Mouse (Mus musculus) MEL (cell line): ENCODE data around the gene Phf21a. TPM values are rescaled to one million over a fixed set of nuclear protein-coding genes. Genes with fewer than 3 reads are reported as not detected.
A peak's percentile ranks its signal among the peaks of the same experiment; 100 is the strongest.

Source experiments
- DNase-seq: peaks from one replicate; pipeline ENCODE4 v3.0.0; 2011; ENCODE audit warnings: low read depth, low spot score
- H3K27ac ChIP-seq: 2 replicates; pipeline ENCODE4 v1.5.1; 2012; ENCODE audit warnings: low read depth, mild to moderate bottlenecking, control low read depth, low read length, moderate library complexity; ENCODE audit not compliant: control insufficient read depth
- H3K27me3 ChIP-seq, 2 experiments: fragments of 150-350 bp in 1 of 2; sonication (generic) in 1 of 2; 2 replicates each; pipeline ENCODE4 v1.6.1; 2012; ENCODE audit warnings: low read length in 2 of 2, mild to moderate bottlenecking in 2 of 2, improper control_type of control experiment in 1 of 2, moderate library complexity in 1 of 2; ENCODE audit not compliant: insufficient read depth in 2 of 2, control insufficient read depth in 1 of 2
- H3K36me3 ChIP-seq, 2 experiments: 2 replicates each; pipeline ENCODE4 v1.6.1; 2012 to 2014; ENCODE audit warnings: low read length in 2 of 2, improper control_type of control experiment in 1 of 2, inconsistent platforms in 1 of 2, mild to moderate bottlenecking in 1 of 2; ENCODE audit not compliant: insufficient read depth in 2 of 2, control insufficient read depth in 1 of 2
- H3K4me1 ChIP-seq, 2 experiments: fragments of 150-350 bp in 1 of 2; sonication (generic) in 1 of 2; 2 replicates each; pipeline ENCODE4 v1.6.1; 2012; ENCODE audit warnings: low read length in 2 of 2, improper control_type of control experiment in 1 of 2, mild to moderate bottlenecking in 1 of 2; ENCODE audit not compliant: insufficient read depth in 2 of 2, control insufficient read depth in 1 of 2
- H3K4me3 ChIP-seq, 2 experiments: fragments of 150-350 bp in 1 of 2; sonication (generic) in 1 of 2; 2 replicates each; pipeline ENCODE4 v1.5.1; 2012; ENCODE audit warnings: low read depth in 2 of 2, low read length in 2 of 2, mild to moderate bottlenecking in 2 of 2, moderate library complexity in 2 of 2, control low read depth in 1 of 2, improper control_type of control experiment in 1 of 2; ENCODE audit not compliant: control insufficient read depth in 1 of 2, insufficient read depth in 1 of 2
- H3K79me2 ChIP-seq: 2 replicates; pipeline ENCODE4 v1.6.1; 2012; ENCODE audit warnings: mild to moderate bottlenecking, low read length, moderate library complexity; ENCODE audit not compliant: control insufficient read depth, poor library complexity, insufficient read depth
- H3K9ac ChIP-seq: 2 replicates; pipeline ENCODE4 v1.6.1; 2012; ENCODE audit warnings: low read depth, mild to moderate bottlenecking, control low read depth, low read length, moderate library complexity; ENCODE audit not compliant: control insufficient read depth, poor library complexity, severe bottlenecking
- H3K9me3 ChIP-seq: fragments of 150-350 bp; sonication (generic); replicated peaks from 2 replicates; pipeline ENCODE4 v1.6.1; 2012; ENCODE audit warnings: mild to moderate bottlenecking, low read length, improper control_type of control experiment, moderate library complexity; ENCODE audit not compliant: insufficient read depth
- CHD1 ChIP-seq: IDR thresholded peaks from 2 replicates; pipeline ENCODE4 v1.6.1; 2012; ENCODE audit warnings: low read depth, mild to moderate bottlenecking, inconsistent platforms, low read length, improper control_type of control experiment
- CHD2 ChIP-seq: IDR thresholded peaks from 2 replicates; pipeline ENCODE4 v1.6.1; 2011; ENCODE audit warnings: low read length, improper control_type of control experiment
- CTCF ChIP-seq, 3 experiments: IDR thresholded peaks in 2 of 3; conservative IDR thresholded peaks in 1 of 3; 2 replicates each; pipeline ENCODE4 v1.5.1; 2011 to 2012; ENCODE audit warnings: low read length in 3 of 3, low read depth in 2 of 3, mild to moderate bottlenecking in 2 of 3, improper control_type of control experiment in 1 of 3, inconsistent platforms in 1 of 3, mixed read lengths in 1 of 3, moderate library complexity in 1 of 3; ENCODE audit not compliant: control insufficient read depth in 1 of 3, insufficient read depth in 1 of 3, poor library complexity in 1 of 3, severe bottlenecking in 1 of 3
- E2F4 ChIP-seq: IDR thresholded peaks from 2 replicates; pipeline ENCODE4 v1.6.1; 2011; ENCODE audit warnings: low read depth, low read length, improper control_type of control experiment, borderline replicate concordance
- ELF1 ChIP-seq: IDR thresholded peaks from 2 replicates; pipeline ENCODE4 v1.6.1; 2014; ENCODE audit warnings: low read depth, mild to moderate bottlenecking, inconsistent platforms, low read length, improper control_type of control experiment, moderate library complexity
- EP300 ChIP-seq, 2 experiments: IDR thresholded peaks; 2 replicates each; pipeline ENCODE4 v1.6.1; 2011; ENCODE audit warnings: improper control_type of control experiment in 2 of 2, low read length in 2 of 2, low read depth in 1 of 2, mild to moderate bottlenecking in 1 of 2
- ETS1 ChIP-seq: IDR thresholded peaks from 2 replicates; pipeline ENCODE4 v1.6.1; 2012; ENCODE audit warnings: low read depth, mild to moderate bottlenecking, inconsistent platforms, low read length, improper control_type of control experiment, moderate library complexity
- GATA1 ChIP-seq: IDR thresholded peaks from 2 replicates; pipeline ENCODE4 v1.6.1; 2011; ENCODE audit warnings: low read depth, low read length, improper control_type of control experiment
- MAFK ChIP-seq: IDR thresholded peaks from 2 replicates; pipeline ENCODE4 v1.6.1; 2011; ENCODE audit warnings: low read depth, mild to moderate bottlenecking, low read length, improper control_type of control experiment, borderline replicate concordance
- MAX ChIP-seq: IDR thresholded peaks from 2 replicates; pipeline ENCODE4 v1.6.1; 2011; ENCODE audit warnings: low read length, improper control_type of control experiment
- MXI1 ChIP-seq: IDR thresholded peaks from 2 replicates; pipeline ENCODE4 v1.6.1; 2011; ENCODE audit warnings: mild to moderate bottlenecking, low read depth, low read length, improper control_type of control experiment
- NELFE ChIP-seq: IDR thresholded peaks from 2 replicates; pipeline ENCODE4 v1.6.1; 2011; ENCODE audit warnings: low read depth, low read length, improper control_type of control experiment
- NRF1 ChIP-seq: IDR thresholded peaks from 2 replicates; pipeline ENCODE4 v1.6.1; 2014; ENCODE audit warnings: low read depth, mild to moderate bottlenecking, inconsistent platforms, low read length, improper control_type of control experiment, moderate library complexity; ENCODE audit not compliant: poor library complexity, insufficient read depth, severe bottlenecking
- POLR2AphosphoS2 ChIP-seq: IDR thresholded peaks from 2 replicates; pipeline ENCODE4 v1.6.1; 2011; ENCODE audit warnings: low read length, improper control_type of control experiment
- POLR2AphosphoS5 ChIP-seq: IDR thresholded peaks from 2 replicates; pipeline ENCODE4 v1.6.1; 2012; ENCODE audit warnings: low read depth, borderline replicate concordance, mild to moderate bottlenecking, inconsistent platforms, low read length, moderate library complexity, mixed read lengths
- RAD21 ChIP-seq: IDR thresholded peaks from 2 replicates; pipeline ENCODE4 v1.6.1; 2011; ENCODE audit warnings: mild to moderate bottlenecking, low read depth, low read length, improper control_type of control experiment
- RCOR1 ChIP-seq: IDR thresholded peaks from 2 replicates; pipeline ENCODE4 v1.6.1; 2012; ENCODE audit warnings: low read depth, mild to moderate bottlenecking, inconsistent platforms, low read length, improper control_type of control experiment
- SIN3A ChIP-seq: IDR thresholded peaks from 2 replicates; pipeline ENCODE4 v1.6.1; 2012; ENCODE audit warnings: low read length, improper control_type of control experiment, inconsistent platforms
- SMC3 ChIP-seq: IDR thresholded peaks from 2 replicates; pipeline ENCODE4 v1.6.1; 2011; ENCODE audit warnings: low read depth, low read length, improper control_type of control experiment
- TCF12 ChIP-seq: IDR thresholded peaks from 2 replicates; pipeline ENCODE4 v1.6.1; 2014; ENCODE audit warnings: low read depth, mild to moderate bottlenecking, inconsistent platforms, low read length, improper control_type of control experiment, moderate library complexity
- USF1 ChIP-seq: IDR thresholded peaks from 2 replicates; pipeline ENCODE4 v1.6.1; 2014; ENCODE audit warnings: low read depth, mild to moderate bottlenecking, inconsistent platforms, low read length, improper control_type of control experiment, moderate library complexity
- USF2 ChIP-seq, 2 experiments: IDR thresholded peaks; 2 replicates each; pipeline ENCODE4 v1.6.1; 2011 to 2012; ENCODE audit warnings: improper control_type of control experiment in 2 of 2, low read length in 2 of 2, borderline replicate concordance in 1 of 2, inconsistent platforms in 1 of 2, low read depth in 1 of 2, mild to moderate bottlenecking in 1 of 2; ENCODE audit not compliant: insufficient read depth in 1 of 2
- ZC3H11A ChIP-seq: IDR thresholded peaks from 2 replicates; pipeline ENCODE4 v1.6.1; 2012; ENCODE audit warnings: low read depth, mild to moderate bottlenecking, inconsistent platforms, low read length, improper control_type of control experiment
- ZNF384 ChIP-seq: IDR thresholded peaks from 2 replicates; pipeline ENCODE4 v1.6.1; 2012; ENCODE audit warnings: low read depth, mild to moderate bottlenecking, inconsistent platforms, low read length, improper control_type of control experiment
- polyA plus RNA-seq, 2 experiments: library from polyadenylated mRNA; stranded (reverse) in 1 of 2; unstranded in 1 of 2; fragments of >175 nt in 1 of 2; fragments of >200 nt in 1 of 2; gene quantifications; 2 replicates each; pipeline versions ENCODE4 v1.2.1 to v1.2.4; 2012; ENCODE audit warnings: low replicate concordance in 2 of 2, low read depth in 1 of 2; ENCODE audit not compliant: insufficient read length in 2 of 2, insufficient read depth in 1 of 2, missing spikeins in 1 of 2
- total RNA-seq: library from RNA; depleted of rRNA; stranded (reverse); fragments of 300-350 nt; gene quantifications from 2 replicates; pipeline ENCODE4 v1.2.3, GENCODE M21; 2012

Phf21a gene
- total and polyA plus RNA-seq, 3 experiments, result 4.7 to 245 (median 15.6) TPM

- Histone ChIP-seq H3K27ac (no peak overlapping the region), H3K27me3 (peaks cover 7 to 15% of the 10 kb centered on the region in 2 experiments), H3K36me3 (no peaks in the 10 kb centered on the region), H3K9me3 (no peaks in the 10 kb centered on the region), H3K9ac (no peak overlapping the region), H3K4me1 (no peaks in the 10 kb centered on the region), H3K79me2 (no peaks in the 10 kb centered on the region), H3K4me3 (no peak overlapping the region)
- no peak for DNase-seq
- no peak for TF ChIP-seq NRF1
- TF ChIP-seq NELFE, result no peak
- TF ChIP-seq POLR2AphosphoS2, result no peak
- no peak for TF ChIP-seq POLR2AphosphoS5
- TF ChIP-seq ZC3H11A, result no peak
- no peak for TF ChIP-seq SIN3A
- TF ChIP-seq TCF12, result no peak
- no peak for TF ChIP-seq ZNF384
- no peak for TF ChIP-seq USF1
- TF ChIP-seq MXI1, result no peak
- TF ChIP-seq RAD21, result no peak
- no peak for TF ChIP-seq MAFK
- TF ChIP-seq CHD2, result no peak
Measured at GRCm38 (mm10) chr2:92100768-92101167, 7.9 kb downstream of the Phf21a start.

GRCm38 (mm10) chr2:92124523-92124922 lies 31.6 kb downstream of the Phf21a start:
- Histone ChIP-seq H3K4me3 (peak overlapping the region; percentile 34 to 41), H3K36me3 (no peaks in the 10 kb centered on the region)
- TF ChIP-seq CTCF (IDR thresholded peaks at IDR 0.05 in 2 of 3, conservative IDR thresholded peaks at IDR 0.05 in 1 of 3; ENCODE audit: control insufficient read depth in 1 of 3, insufficient read depth in 1 of 3, low read depth in 2 of 3, low read length in 3 of 3, poor library complexity in 1 of 3, severe bottlenecking in 1 of 3) (no peak), EP300 (IDR thresholded peaks at IDR 0.05; ENCODE audit: low read depth in 1 of 2, low read length in 2 of 2) (peak in 1 of 2 experiments; percentile 51; a peak in 1 of 4 replicates), NELFE (no peak), SMC3 (no peak)
- TF ChIP-seq, all 39 proteins: peak for 1
- H3K27ac ChIP-seq, result no peak overlapping the region
- H3K9ac ChIP-seq, result no peak overlapping the region
- no peaks in the 10 kb centered on the region for H3K9me3 ChIP-seq
- H3K27me3 ChIP-seq, result no peaks in the 10 kb centered on the region
- H3K4me1 ChIP-seq, result peaks cover 0 to 12% of the 10 kb centered on the region in 2 experiments; a peak in 2 of 4 replicates
- peak; percentile 65 for DNase-seq
- no peaks in the 10 kb centered on the region for H3K79me2 ChIP-seq

- Histone ChIP-seq H3K27me3 (0 out of 4 replicates have a peak, but pooled peaks cover 0 to 2% of the 10 kb centered on the region in 2 experiments), H3K4me3 (peak overlapping the region in 1 of 2 experiments; percentile 34; a peak in 3 of 4 replicates), H3K36me3 (no peaks in the 10 kb centered on the region), H3K4me1 (peaks cover 0 to 12% of the 10 kb centered on the region in 2 experiments; a peak in 2 of 4 replicates), H3K79me2 (no peaks in the 10 kb centered on the region), H3K9ac (no peak overlapping the region), H3K9me3 (no peaks in the 10 kb centered on the region), H3K27ac (peak overlapping the region; percentile 22)
- DNase-seq, result peak; percentile 66
- TF ChIP-seq EP300 (IDR thresholded peaks at IDR 0.05; ENCODE audit: low read depth in 1 of 2, low read length in 2 of 2) (peak in 1 of 2 experiments; percentile 23; a peak in 2 of 4 replicates), NELFE (no peak), ETS1 (no peak), RCOR1 (peak; percentile 51; the same call in 1 of the 2 replicates), NRF1 (no peak), ZNF384 (no peak), SMC3 (no peak), MXI1 (no peak), MAX (peak; percentile 58; the same call in 1 of the 2 replicates), GATA1 (peak; percentile 65), USF2 (IDR thresholded peaks at IDR 0.05; ENCODE audit: borderline replicate concordance in 1 of 2, insufficient read depth in 1 of 2, low read depth in 1 of 2, low read length in 2 of 2) (no peak), ELF1 (peak; percentile 27; the same call in 1 of the 2 replicates), ZC3H11A (no peak), E2F4 (no peak), CHD1 (no peak)
Measured at GRCm38 (mm10) chr2:92125330-92125729, 32.4 kb downstream of the Phf21a start.
